In the genomic region with DNA sequence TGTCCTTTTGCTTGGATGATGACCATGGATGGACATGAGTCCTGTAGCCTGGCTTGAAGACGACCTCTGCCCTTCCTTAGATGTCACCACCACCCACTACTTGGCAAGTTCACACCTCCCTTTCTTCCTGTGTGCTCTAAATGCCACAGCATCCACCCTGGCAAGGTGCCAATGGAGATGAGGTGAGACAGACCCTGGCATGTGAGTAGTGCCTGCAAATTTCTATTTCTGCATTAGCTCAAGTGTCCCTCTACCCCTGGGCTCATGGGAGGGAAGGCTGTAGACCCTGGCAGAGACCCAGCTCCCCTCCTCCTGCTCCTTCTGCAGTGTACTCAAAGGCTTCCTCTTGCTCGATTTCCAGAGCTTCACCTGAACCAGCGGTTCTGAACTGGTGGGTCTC, we compare ENCODE assay signal across 10 mouse cellular contexts.
DNase-seq lines count a peak whose midpoint lies in the region; ATAC-seq and TF ChIP-seq lines count a peak whose summit lies in the region.
"Had no signal": no experiment of that assay in that cellular context is flagged by ENCODE, and none has a peak within 500 bp of the region (broad histone marks: within the 10 kb centered on the region; RNA-seq: fewer than 3 reads in every experiment).

No protein-coding gene starts in this region.

- H3K27ac ChIP-seq in heart, postnatal 0 days (ENCODE audit: low read depth), result peak overlapping the region; percentile 54
- H3K27ac ChIP-seq in neural tube, embryonic 14.5 days (ENCODE audit: low read depth, low read length), result no peak overlapping the region
- H3K27ac ChIP-seq: limb, embryonic 13.5 days had no signal

- peaks cover 77% of the 10 kb centered on the region for H3K4me1 ChIP-seq in heart, postnatal 0 days (ENCODE audit: control insufficient read depth, insufficient read depth)
- peaks cover 9% of the 10 kb centered on the region for H3K4me1 ChIP-seq in neural tube, embryonic 14.5 days (ENCODE audit: control insufficient read depth, insufficient read depth, low read length)

- no peak for TF ChIP-seq EP300 in heart, postnatal 0 days (IDR thresholded peaks at IDR 0.05; ENCODE audit: low read depth)

- no peak overlapping the region for H3K9ac ChIP-seq in heart, postnatal 0 days (replicated peaks; ENCODE audit: low read depth, low read length)
- H3K9ac ChIP-seq in neural tube, embryonic 14.5 days (replicated peaks; ENCODE audit: low read depth, low read length), result no peak overlapping the region
- H3K9ac ChIP-seq: limb, embryonic 13.5 days had no signal

- WGBS in heart, postnatal 0 days, result 27% methylated on average over 3 of the region's 3 CpGs
- WGBS in neural tube, embryonic 14.5 days, result 76% methylated on average over 3 of the region's 3 CpGs

- H3K4me3 ChIP-seq in heart, postnatal 0 days (ENCODE audit: low read depth, low read length), result no peak overlapping the region
- H3K4me3 ChIP-seq in neural tube, embryonic 14.5 days (ENCODE audit: low read depth, low read length), result no peak overlapping the region
- H3K4me3 ChIP-seq: limb, embryonic 13.5 days had no signal

- no peak overlapping the region for H3K4me2 ChIP-seq in heart, postnatal 0 days (ENCODE audit: low read depth, low read length)
- no peak overlapping the region for H3K4me2 ChIP-seq in neural tube, embryonic 14.5 days (ENCODE audit: low read depth, low read length)
- H3K4me2 ChIP-seq: limb, embryonic 13.5 days had no signal

- peak; percentile 76 for ATAC-seq in heart, postnatal 0 days (ENCODE audit: insufficient read depth, low read depth)
- ATAC-seq in neural tube, embryonic 14.5 days (ENCODE audit: low read depth), result 0 out of 2 replicates have a peak, but pooled peaks have one; percentile 16
- 0 out of 2 replicates have a peak, but pooled peaks have one; percentile 20 for ATAC-seq in monocyte, adult 5-6 weeks (replicated peaks; ENCODE audit: insufficient number of reproducible peaks, low FRiP score, low TSS enrichment, poor library complexity, severe bottlenecking)

- H3K27me3 ChIP-seq in heart, postnatal 0 days (ENCODE audit: control insufficient read depth, insufficient read depth, low read length), result no peaks in the 10 kb centered on the region
- no peaks in the 10 kb centered on the region for H3K27me3 ChIP-seq in neural tube, embryonic 14.5 days (ENCODE audit: control insufficient read depth, insufficient read depth, low read length)
- H3K27me3 ChIP-seq: limb, embryonic 13.5 days had no signal

- TF ChIP-seq CTCF in heart, postnatal 0 days (IDR thresholded peaks at IDR 0.05; ENCODE audit: low read depth), result no peak

- peak; percentile 18 for DNase-seq in adrenal gland, postnatal 25 days
- DNase-seq in adrenal gland, postnatal 14 days, result no peak
- peak; percentile 66 for DNase-seq in heart, postnatal 0 days (ENCODE audit: low spot score)
- DNase-seq in heart, postnatal 36 days, result no peak
- no peak for DNase-seq in neural tube, embryonic 10.5 days (ENCODE audit: extremely low spot score, low spot score)
- no peak for DNase-seq in urinary bladder, postnatal 10 days (ENCODE audit: low spot score)
- DNase-seq: gastrocnemius, postnatal 10 days had no signal

- intact Hi-C loops in heart, postnatal 36 days (cut with DNase I), result no loop called here

- no peaks in the 10 kb centered on the region for H3K36me3 ChIP-seq in heart, postnatal 0 days (replicated peaks; ENCODE audit: control insufficient read depth, insufficient read depth, low read length)
- H3K36me3 ChIP-seq in neural tube, embryonic 14.5 days (ENCODE audit: control insufficient read depth, insufficient read depth, low read length), result no peaks in the 10 kb centered on the region
- H3K36me3 ChIP-seq: limb, embryonic 13.5 days had no signal

- H3K9me3 ChIP-seq in heart, postnatal 0 days (replicated peaks; ENCODE audit: control insufficient read depth, low read length), result no peaks in the 10 kb centered on the region
- no peaks in the 10 kb centered on the region for H3K9me3 ChIP-seq in neural tube, embryonic 14.5 days (ENCODE audit: control insufficient read depth, low read length)
- H3K9me3 ChIP-seq: limb, embryonic 13.5 days had no signal

Comparison
In these comparisons a context has a peak if more than half of its experiments do, and no peak if none do; other contexts are left out.
1. DNase-seq: peak in adrenal gland, postnatal 25 days (single experiment) and heart, postnatal 0 days (single experiment); none in adrenal gland, postnatal 14 days (single experiment), heart, postnatal 36 days (0 of 2), neural tube, embryonic 10.5 days (single experiment) and urinary bladder, postnatal 10 days (single experiment).
2. ATAC-seq: peak in every context shown above with its lines; median percentile 76 in heart, postnatal 0 days; 20 in monocyte, adult 5-6 weeks; 16 in neural tube, embryonic 14.5 days.